Mouse (Mus musculus): ENCODE measurements at regions not wholly inside any gene's neighbourhood (a gene's known extent, or its start where the extent isn't known, plus 50 kb on each side); places are given as distances from the start of the nearest gene placed in this dataset.
"Not testable (repeated sequence)": the region's sequence is repeated elsewhere in the genome, so short reads cannot be mapped to it uniquely, and the experiment has no call there.

DNA sequence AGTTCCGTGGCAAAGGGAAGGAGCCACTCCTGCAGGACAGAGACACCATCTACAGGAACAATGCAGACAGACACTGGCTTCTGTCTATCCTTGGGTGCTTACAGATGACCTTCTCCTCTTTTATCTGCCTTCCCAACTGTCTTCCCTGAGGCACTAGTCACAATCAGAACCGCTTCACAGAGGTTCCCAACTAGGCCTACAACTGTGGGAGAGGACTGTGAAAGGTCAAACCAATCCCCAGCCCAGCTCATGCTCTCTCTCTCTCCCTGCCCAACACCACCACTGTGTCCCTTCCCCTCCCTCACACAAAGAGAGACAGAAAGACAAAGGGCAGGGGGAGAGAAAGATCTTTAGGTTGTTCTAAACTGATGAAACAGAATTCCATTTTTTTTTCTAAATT lies 61.3 kb downstream of the Tmem17 start:
- DNase-seq (ENCODE audit: extremely low spot score in 1 of 2, low spot score in 1 of 2), result no peak

DNA sequence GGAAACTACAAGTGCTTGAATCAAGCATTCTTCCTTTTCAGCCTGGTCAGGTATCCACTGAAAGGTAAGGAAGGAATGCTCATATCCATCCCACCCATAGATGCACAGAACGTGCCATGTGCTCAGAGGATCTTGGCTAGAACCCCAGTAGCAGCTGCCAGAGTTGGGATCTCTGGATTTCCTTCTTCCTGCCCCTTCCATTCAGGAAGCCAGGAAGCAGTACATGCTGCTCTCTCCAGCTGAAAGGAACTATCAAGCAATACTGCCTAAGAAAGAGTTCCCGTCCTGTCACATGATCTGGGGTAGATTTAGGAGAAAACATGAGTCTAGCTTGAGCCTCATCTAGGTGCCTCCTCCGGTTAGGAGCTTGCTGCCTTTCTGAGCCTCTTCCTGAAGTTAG lies 61.9 kb downstream of the Tmem17 start:
- no peak for DNase-seq (ENCODE audit: extremely low spot score in 1 of 2, low spot score in 1 of 2)

GRCm38 (mm10) chr11:22574506-22574905 lies 62.6 kb downstream of the Tmem17 start:
- no peak for DNase-seq (ENCODE audit: extremely low spot score in 1 of 2, low spot score in 1 of 2)

- no peak for DNase-seq (ENCODE audit: extremely low spot score in 1 of 2, low spot score in 1 of 2)
Measured at GRCm38 (mm10) chr11:22584100-22584487, 72.2 kb downstream of the Tmem17 start.

GRCm38 (mm10) chr11:22584488-22585158 lies 72.7 kb downstream of the Tmem17 start:
- DNase-seq (ENCODE audit: extremely low spot score in 1 of 2, low spot score in 1 of 2), result no peak

- DNase-seq (ENCODE audit: extremely low spot score in 1 of 2, low spot score in 1 of 2), result peak; percentile 13 to 14
Measured at GRCm38 (mm10) chr11:22587691-22588241, 75.9 kb downstream of the Tmem17 start.

DNA sequence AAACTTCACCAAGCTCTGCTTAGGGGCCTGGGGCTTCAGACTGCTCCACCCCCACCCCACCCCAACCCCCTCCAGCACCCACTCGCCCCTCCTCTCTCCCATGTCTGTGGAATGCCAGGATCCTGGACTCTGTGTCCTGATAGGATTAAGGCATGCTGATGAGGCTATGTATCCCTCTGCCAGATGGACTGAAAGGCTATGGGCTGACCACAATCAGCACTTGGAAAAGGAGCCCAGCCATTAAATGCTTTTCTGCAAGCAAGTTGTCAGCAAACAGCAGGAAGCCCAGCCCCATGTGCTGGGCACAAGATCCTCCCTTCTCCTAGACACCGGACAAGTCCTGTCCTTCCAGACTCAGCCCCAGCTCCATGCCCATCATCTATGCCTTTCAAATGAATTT lies 76.7 kb downstream of the Tmem17 start:
- DNase-seq (ENCODE audit: extremely low spot score in 1 of 2, low spot score in 1 of 2), result no peak

DNA sequence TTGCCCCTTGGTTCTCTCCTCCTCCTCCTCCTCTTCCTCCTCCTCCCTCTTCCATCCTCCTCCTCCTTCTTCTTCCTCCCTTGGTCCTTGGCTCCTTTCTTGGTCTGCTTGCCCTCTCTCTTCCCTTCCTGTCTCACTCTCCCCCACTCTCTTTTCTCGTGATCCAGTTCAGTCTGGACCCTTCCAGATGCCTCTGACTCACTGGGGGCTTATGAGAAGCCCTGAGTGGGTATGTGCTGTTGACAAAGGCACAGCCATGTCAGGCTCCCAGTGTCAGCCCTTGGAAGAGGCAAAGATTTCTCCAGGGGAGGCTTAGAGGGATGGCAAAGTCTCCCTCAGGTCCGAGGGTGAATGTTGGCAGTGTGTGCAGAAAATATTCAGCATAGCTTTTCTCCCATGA lies 78.0 kb downstream of the Tmem17 start:
- no peak for DNase-seq (ENCODE audit: extremely low spot score in 1 of 2, low spot score in 1 of 2)

DNA sequence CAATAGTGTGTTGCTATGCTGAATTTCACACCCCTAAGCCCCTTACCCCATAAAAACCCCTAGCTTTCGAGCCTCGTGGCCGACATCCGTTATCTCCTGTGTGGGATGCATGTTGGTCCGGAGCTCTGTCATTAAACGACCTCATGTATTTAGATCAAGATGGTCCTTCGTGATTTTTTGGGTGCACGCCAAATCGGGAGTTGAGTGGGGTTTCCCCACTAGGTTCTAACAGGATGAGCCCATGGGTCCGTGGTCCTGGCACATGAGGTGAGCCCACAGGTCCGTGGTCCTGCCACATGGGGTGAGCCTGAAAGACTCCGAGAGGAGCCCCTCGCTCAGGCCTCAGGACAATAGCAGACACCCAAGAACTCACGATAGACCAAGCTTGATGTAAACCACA lies 79.2 kb downstream of the Tmem17 start:
- DNase-seq (ENCODE audit: extremely low spot score in 1 of 2, low spot score in 1 of 2), result not testable (repeated sequence)

DNA sequence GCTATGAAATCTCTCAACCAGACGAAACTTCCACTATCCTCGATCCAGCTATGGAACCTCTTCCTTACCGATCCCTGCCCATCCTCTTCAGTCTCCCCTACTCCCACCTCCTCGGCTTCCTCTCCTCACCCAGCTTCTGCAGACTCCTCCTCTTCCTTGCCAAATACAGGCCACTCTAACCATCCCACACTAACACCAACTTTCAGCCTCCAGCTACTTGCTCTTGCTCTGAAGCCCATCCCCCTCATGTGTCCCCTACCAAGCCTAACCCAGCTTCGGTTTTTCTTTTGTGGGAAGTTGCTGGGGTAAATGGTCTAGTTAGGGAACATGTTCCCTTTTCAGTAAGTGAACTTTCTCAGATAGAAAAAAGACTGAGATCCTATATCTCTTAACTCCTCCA lies 80.8 kb downstream of the Tmem17 start:
- no peak for DNase-seq (ENCODE audit: extremely low spot score in 1 of 2, low spot score in 1 of 2)

DNA sequence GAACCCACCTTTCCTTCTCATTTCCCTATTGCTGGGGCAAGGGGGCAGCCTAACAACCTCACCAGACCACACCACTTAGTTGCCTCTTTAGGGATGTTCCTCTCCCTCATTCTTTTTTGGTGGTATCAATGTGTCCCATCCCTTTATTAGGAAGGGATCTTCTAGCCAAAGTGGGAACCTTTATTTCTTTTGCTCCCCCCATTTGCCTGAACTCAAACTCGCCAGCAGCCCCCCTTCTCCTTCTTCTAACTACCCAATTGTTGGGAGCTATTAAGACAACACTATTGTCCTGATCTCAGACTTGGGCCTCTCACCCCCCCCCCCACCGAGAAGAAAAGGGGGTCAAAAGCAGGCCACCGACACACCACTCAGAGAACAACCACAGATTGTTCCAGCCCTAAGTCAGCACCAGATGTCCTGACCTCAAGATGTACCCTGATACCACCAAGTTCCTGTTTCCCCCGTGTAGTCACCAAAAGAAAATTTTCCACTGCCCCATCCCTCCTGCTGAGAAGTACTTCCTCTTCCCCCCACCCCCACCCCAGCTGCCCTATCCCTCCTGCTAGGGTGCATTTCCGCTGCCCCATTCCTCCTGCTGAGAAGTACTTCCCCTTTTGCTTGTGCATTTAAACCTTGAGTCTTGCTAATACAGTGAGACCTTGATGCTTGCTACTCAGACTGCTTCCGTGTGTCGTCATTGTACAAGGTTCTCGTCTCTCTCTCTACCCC lies 84.4 kb downstream of the Tmem17 start:
- no peak for DNase-seq (ENCODE audit: extremely low spot score in 1 of 2, low spot score in 1 of 2)

- no peak for DNase-seq (ENCODE audit: extremely low spot score in 1 of 2, low spot score in 1 of 2)
Measured at GRCm38 (mm10) chr11:22596805-22597149, 84.9 kb downstream of the Tmem17 start.

DNA sequence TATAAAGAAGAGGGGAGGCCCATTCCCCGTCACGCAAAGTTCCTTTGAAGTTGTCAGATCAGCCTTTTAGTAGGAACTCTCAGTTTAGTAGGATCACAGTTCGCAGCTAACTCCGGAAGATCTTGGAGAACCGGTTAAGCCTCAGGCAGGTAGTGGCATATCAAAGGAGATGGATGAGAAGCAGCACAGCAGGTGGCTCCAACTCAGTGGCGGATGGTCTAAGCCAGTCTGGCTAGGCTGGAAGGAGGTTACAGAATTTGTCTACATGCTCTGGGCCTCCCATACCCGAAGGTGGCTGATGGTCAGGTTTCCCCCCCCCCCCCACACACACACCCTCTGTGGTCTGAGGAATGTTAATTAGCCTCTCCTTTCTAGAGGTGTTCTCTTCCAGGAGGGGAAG lies 88.5 kb downstream of the Tmem17 start:
- DNase-seq (ENCODE audit: extremely low spot score in 1 of 2, low spot score in 1 of 2), result no peak

DNA sequence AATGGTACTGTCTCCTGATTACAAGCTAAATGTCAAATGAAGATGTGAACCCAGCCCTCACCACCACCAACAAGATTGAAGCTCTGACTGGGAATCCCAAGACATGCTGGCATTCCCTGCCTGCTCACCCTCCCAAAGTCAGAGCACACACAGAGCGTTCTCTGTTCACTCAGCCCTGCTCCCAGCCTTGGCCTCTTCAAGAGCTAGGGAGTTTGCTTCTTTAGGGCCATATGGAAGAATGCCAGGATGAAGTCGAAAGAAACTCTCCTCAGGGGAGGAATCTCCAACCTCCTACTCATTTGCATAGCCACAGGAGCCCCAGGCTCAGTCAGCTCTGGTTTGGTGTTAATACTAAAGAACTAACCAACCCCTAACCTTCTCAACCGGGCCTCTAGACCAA lies 90.1 kb downstream of the Tmem17 start:
- no peak for DNase-seq (ENCODE audit: extremely low spot score in 1 of 2, low spot score in 1 of 2)

DNA sequence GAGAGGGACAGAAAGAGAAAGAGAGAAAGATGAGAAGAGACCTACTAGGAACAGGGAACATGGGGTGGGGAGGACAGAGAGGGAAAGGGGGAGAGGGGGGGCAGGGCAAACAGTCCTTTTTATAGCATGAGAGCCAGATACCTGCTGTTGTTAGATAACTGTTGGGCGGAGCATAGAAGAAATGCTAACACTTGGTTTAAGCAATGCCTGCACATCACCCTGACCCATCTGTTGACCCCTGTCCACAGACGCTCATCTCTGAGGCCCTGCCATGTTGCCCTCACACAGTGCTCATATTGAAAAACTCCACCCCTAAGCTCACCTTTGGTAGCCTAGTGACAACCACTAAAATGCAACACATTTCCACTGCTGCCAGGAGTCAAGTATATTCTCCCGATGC lies 90.7 kb downstream of the Tmem17 start:
- no peak for DNase-seq (ENCODE audit: extremely low spot score in 1 of 2, low spot score in 1 of 2)

GRCm38 (mm10) chr11:22603397-22603796 lies 91.5 kb downstream of the Tmem17 start:
- no peak for DNase-seq (ENCODE audit: extremely low spot score in 1 of 2, low spot score in 1 of 2)

GRCm38 (mm10) chr11:22606380-22606779 lies 94.5 kb downstream of the Tmem17 start:
- DNase-seq (ENCODE audit: extremely low spot score in 1 of 2, low spot score in 1 of 2), result no peak

- DNase-seq (ENCODE audit: extremely low spot score in 1 of 2, low spot score in 1 of 2), result no peak
Measured at GRCm38 (mm10) chr11:22607645-22608044, 95.8 kb downstream of the Tmem17 start.

DNA sequence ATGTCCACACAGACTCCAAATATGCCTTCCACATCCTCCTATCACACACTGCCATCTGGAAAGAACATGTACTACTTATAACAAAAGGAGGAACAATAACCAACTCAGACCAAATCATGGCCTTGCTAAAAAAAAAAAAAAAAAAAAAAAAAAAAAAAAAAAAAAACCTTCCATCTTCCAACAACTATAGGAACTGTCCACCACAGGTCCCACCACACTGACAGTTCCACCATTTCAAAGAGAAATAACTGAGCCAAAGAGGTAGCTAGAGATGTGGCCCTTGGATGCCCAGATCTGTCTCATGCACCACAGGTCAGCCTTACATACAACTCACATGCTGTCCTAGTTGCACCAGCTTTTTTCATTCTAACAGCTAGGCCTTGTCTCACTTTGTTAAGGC lies 97.1 kb downstream of the Tmem17 start:
- no peak for DNase-seq (ENCODE audit: extremely low spot score in 1 of 2, low spot score in 1 of 2)

DNA sequence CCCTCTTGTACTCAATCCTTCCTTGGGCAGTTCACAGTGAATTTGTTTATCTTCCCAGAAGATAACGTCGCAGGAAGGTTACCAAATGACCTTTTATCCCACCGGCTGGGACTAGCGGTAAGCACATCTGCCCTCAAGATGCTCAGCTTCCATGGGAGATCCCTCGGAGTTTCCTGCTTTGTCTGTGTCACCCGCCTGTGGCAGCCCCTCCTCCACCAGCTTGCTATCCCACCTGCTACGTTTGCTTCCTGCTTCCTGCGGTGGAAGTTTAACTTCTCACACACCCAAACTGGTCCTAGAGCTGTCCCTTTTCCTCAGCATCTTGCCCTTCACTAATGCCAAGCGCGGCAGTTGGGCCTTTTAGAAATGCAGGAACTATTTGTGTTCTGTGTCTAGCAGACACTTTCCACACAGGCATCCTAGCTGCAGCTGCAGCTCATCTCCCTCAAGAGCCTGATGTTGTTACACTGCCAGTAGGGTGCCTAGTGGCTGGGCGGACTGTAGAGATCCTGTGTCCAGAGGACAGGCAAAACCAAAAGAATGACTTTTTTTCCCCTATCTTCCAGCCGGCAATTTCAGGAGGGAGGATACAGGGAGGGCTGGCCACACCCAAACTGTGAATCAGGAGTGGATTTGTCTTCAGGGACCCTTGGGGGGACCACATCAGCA lies 98.7 kb downstream of the Tmem17 start:
- no peak for DNase-seq (ENCODE audit: extremely low spot score in 1 of 2, low spot score in 1 of 2)

GRCm38 (mm10) chr11:22611102-22611869 lies 99.4 kb downstream of the Tmem17 start:
- no peak for DNase-seq (ENCODE audit: extremely low spot score in 1 of 2, low spot score in 1 of 2)
